Mouse (Mus musculus): ENCODE measurements around the gene Prrc2c. TPM values are rescaled to one million over a fixed set of nuclear protein-coding genes. Genes with fewer than 3 reads are reported as not detected.
"Not testable (repeated sequence)": the region's sequence is repeated elsewhere in the genome, so short reads cannot be mapped to it uniquely, and the experiment has no call there.

Gene Prrc2c
- 205 and 229 TPM in 2 replicates for polyA plus RNA-seq (2015; fragmentation: Nextera tagmentation; extraction: Ambion mirVana)

GRCm38 (mm10) chr1:162740401-162740835 is at the start of gene Prrc2c:
Gene Prrc2c, minus strand, starts transcription at chr1:162740556.
- WGBS = under 1% methylated on average over 36 of the region's 36 CpGs
- Histone ChIP-seq H3K27ac (peak within 1 kb of the TSS; percentile 100), H3K9me3 (no peaks in the 10 kb centered on the region), H3K4me1 (peaks cover 20% of the 10 kb centered on the region), H3K36me3 (no peaks in the 10 kb centered on the region), H3K9ac (peak within 1 kb of the TSS; percentile 100), H3K27me3 (no peaks in the 10 kb centered on the region), H3K4me3 (peak within 1 kb of the TSS; percentile 98), H3K4me2 (peak within 1 kb of the TSS; percentile 78)
- ATAC-seq (ENCODE audit: insufficient number of reproducible peaks, insufficient read depth, low FRiP score, low TSS enrichment, low read depth) = peak; percentile 95

- Histone ChIP-seq H3K9ac (no peak overlapping the region), H3K27ac (no peak overlapping the region), H3K4me1 (0 out of 2 replicates have a peak, but pooled peaks cover 3% of the 10 kb centered on the region), H3K27me3 (no peaks in the 10 kb centered on the region), H3K4me3 (no peak overlapping the region), H3K9me3 (no peaks in the 10 kb centered on the region), H3K36me3 (no peaks in the 10 kb centered on the region), H3K4me2 (no peak overlapping the region)
- 73% methylated on average over 4 of the region's 4 CpGs for WGBS
- no peak for ATAC-seq (ENCODE audit: insufficient number of reproducible peaks, insufficient read depth, low FRiP score, low TSS enrichment, low read depth)
These were observed 44.9 kb upstream of the Prrc2c start for GRCm38 (mm10) chr1:162785222-162785621.

- no peaks in the 10 kb centered on the region for H3K27me3 ChIP-seq
- no peak for ATAC-seq (ENCODE audit: insufficient number of reproducible peaks, insufficient read depth, low FRiP score, low TSS enrichment, low read depth)
- H3K4me1 ChIP-seq = 0 out of 2 replicates have a peak, but pooled peaks cover 3% of the 10 kb centered on the region
These were observed 43.4 kb upstream of the Prrc2c start for GRCm38 (mm10) chr1:162783669-162784248.

GRCm38 (mm10) chr1:162781035-162781434 is 40.7 kb upstream of the Prrc2c start:
- H3K4me2 ChIP-seq; H3K27me3 ChIP-seq; H3K4me1 ChIP-seq; H3K27ac ChIP-seq; H3K4me3 ChIP-seq; H3K36me3 ChIP-seq; ATAC-seq (ENCODE audit: insufficient number of reproducible peaks, insufficient read depth, low FRiP score, low TSS enrichment, low read depth); H3K9ac ChIP-seq; H3K9me3 ChIP-seq: not testable (repeated sequence)
- 88% methylated on average over 2 of the region's 2 CpGs for WGBS

More at GRCm38 (mm10) chr1:162783669-162784248, 43.4 kb upstream of the Prrc2c start:
- Histone ChIP-seq H3K4me3 (no peak overlapping the region), H3K36me3 (no peaks in the 10 kb centered on the region), H3K9ac (no peak overlapping the region), H3K4me2 (no peak overlapping the region), H3K27ac (no peak overlapping the region), H3K9me3 (no peaks in the 10 kb centered on the region)
- WGBS = 55% methylated on average over 7 of the region's 7 CpGs

- H3K9me3 ChIP-seq = no peaks in the 10 kb centered on the region
- no peak for ATAC-seq (ENCODE audit: insufficient number of reproducible peaks, insufficient read depth, low FRiP score, low TSS enrichment, low read depth)
- H3K4me1 ChIP-seq = peaks cover 6% of the 10 kb centered on the region; the same call in 1 of the 2 replicates
- no peak overlapping the region for H3K4me3 ChIP-seq
- 80% methylated on average over 5 of the region's 5 CpGs for WGBS
- no peaks in the 10 kb centered on the region for H3K27me3 ChIP-seq
- no peak overlapping the region for H3K27ac ChIP-seq
- H3K36me3 ChIP-seq = no peaks in the 10 kb centered on the region
- H3K4me2 ChIP-seq = no peak overlapping the region
- H3K9ac ChIP-seq = no peak overlapping the region
These were observed 37.7 kb upstream of the Prrc2c start for GRCm38 (mm10) chr1:162777943-162778538.

GRCm38 (mm10) chr1:162773661-162774060 is 33.3 kb upstream of the Prrc2c start:
- no peak overlapping the region for H3K27ac ChIP-seq
- H3K4me2 ChIP-seq = no peak overlapping the region
- no peaks in the 10 kb centered on the region for H3K9me3 ChIP-seq
- H3K9ac ChIP-seq = no peak overlapping the region
- ATAC-seq (ENCODE audit: insufficient number of reproducible peaks, insufficient read depth, low FRiP score, low TSS enrichment, low read depth) = no peak
- H3K36me3 ChIP-seq = no peaks in the 10 kb centered on the region
- H3K4me1 ChIP-seq = peaks cover 6% of the 10 kb centered on the region; the same call in 1 of the 2 replicates
- no peak overlapping the region for H3K4me3 ChIP-seq
- H3K27me3 ChIP-seq = no peaks in the 10 kb centered on the region
- 65% methylated on average over 4 of the region's 4 CpGs for WGBS

- WGBS = 39% methylated on average over 4 of the region's 4 CpGs
These were observed 31.4 kb upstream of the Prrc2c start for GRCm38 (mm10) chr1:162771617-162772360.

GRCm38 (mm10) chr1:162752009-162752408 is 11.7 kb upstream of the Prrc2c start:
- H3K9ac ChIP-seq = no peak overlapping the region

More at GRCm38 (mm10) chr1:162771617-162772360, 31.4 kb upstream of the Prrc2c start:
- H3K4me3 ChIP-seq = no peak overlapping the region
- no peak overlapping the region for H3K27ac ChIP-seq
- no peak for ATAC-seq (ENCODE audit: insufficient number of reproducible peaks, insufficient read depth, low FRiP score, low TSS enrichment, low read depth)
- no peak overlapping the region for H3K9ac ChIP-seq
- H3K9me3 ChIP-seq = no peaks in the 10 kb centered on the region
- H3K4me2 ChIP-seq = no peak overlapping the region
- no peaks in the 10 kb centered on the region for H3K36me3 ChIP-seq
- peaks cover 6% of the 10 kb centered on the region; the same call in 1 of the 2 replicates for H3K4me1 ChIP-seq
- no peaks in the 10 kb centered on the region for H3K27me3 ChIP-seq

GRCm38 (mm10) chr1:162749607-162750006 is 9.3 kb upstream of the Prrc2c start:
- H3K9me3 ChIP-seq = no peaks in the 10 kb centered on the region
- 71% methylated on average over 7 of the region's 7 CpGs for WGBS
- ATAC-seq (ENCODE audit: insufficient number of reproducible peaks, insufficient read depth, low FRiP score, low TSS enrichment, low read depth) = no peak

More at GRCm38 (mm10) chr1:162752009-162752408, 11.7 kb upstream of the Prrc2c start:
- Histone ChIP-seq H3K4me2 (no peak overlapping the region), H3K36me3 (no peaks in the 10 kb centered on the region), H3K27ac (no peak overlapping the region), H3K4me1 (no peaks in the 10 kb centered on the region), H3K9me3 (no peaks in the 10 kb centered on the region), H3K27me3 (no peaks in the 10 kb centered on the region), H3K4me3 (no peak overlapping the region)
- 86% methylated on average over 6 of the region's 6 CpGs for WGBS
- no peak for ATAC-seq (ENCODE audit: insufficient number of reproducible peaks, insufficient read depth, low FRiP score, low TSS enrichment, low read depth)

GRCm38 (mm10) chr1:162748761-162749160 is 8.4 kb upstream of the Prrc2c start:
- H3K4me1 ChIP-seq = no peaks in the 10 kb centered on the region
- H3K9ac ChIP-seq = no peak overlapping the region
- no peak overlapping the region for H3K4me2 ChIP-seq
- WGBS = 81% methylated on average over 5 of the region's 5 CpGs
- H3K36me3 ChIP-seq = no peaks in the 10 kb centered on the region
- H3K27me3 ChIP-seq = no peaks in the 10 kb centered on the region
- no peaks in the 10 kb centered on the region for H3K9me3 ChIP-seq
- no peak overlapping the region for H3K4me3 ChIP-seq
- no peak for ATAC-seq (ENCODE audit: insufficient number of reproducible peaks, insufficient read depth, low FRiP score, low TSS enrichment, low read depth)
- H3K27ac ChIP-seq = no peak overlapping the region

More at GRCm38 (mm10) chr1:162749607-162750006, 9.3 kb upstream of the Prrc2c start:
- Histone ChIP-seq H3K4me1 (no peaks in the 10 kb centered on the region), H3K9ac (no peak overlapping the region), H3K4me2 (no peak overlapping the region), H3K4me3 (no peak overlapping the region), H3K36me3 (no peaks in the 10 kb centered on the region), H3K27me3 (no peaks in the 10 kb centered on the region), H3K27ac (no peak overlapping the region)

- H3K9me3 ChIP-seq = no peaks in the 10 kb centered on the region
- H3K4me1 ChIP-seq = peaks cover 24% of the 10 kb centered on the region
- WGBS = under 1% methylated on average over 42 of the region's 58 CpGs
- peak overlapping the region; percentile 100 for H3K27ac ChIP-seq
- peak overlapping the region; percentile 98 for H3K4me3 ChIP-seq
- peak overlapping the region; percentile 100 for H3K9ac ChIP-seq
- ATAC-seq (ENCODE audit: insufficient number of reproducible peaks, insufficient read depth, low FRiP score, low TSS enrichment, low read depth) = peak; percentile 75; the same call in 1 of the 2 replicates
- H3K27me3 ChIP-seq = no peaks in the 10 kb centered on the region
- H3K36me3 ChIP-seq = no peaks in the 10 kb centered on the region
- H3K4me2 ChIP-seq = peak overlapping the region; percentile 78
These were observed 443 bp downstream of the Prrc2c start for GRCm38 (mm10) chr1:162739831-162740394.

All from embryonic facial prominence, embryonic 13.5 days (tissue).